Mouse (Mus musculus): ENCODE measurements around the gene Cog7. TPM values are rescaled to one million over a fixed set of nuclear protein-coding genes. Genes with fewer than 3 reads are reported as not detected.

The Cog7 gene
- polyA plus RNA-seq, 1 experiment from 2014 or later = 14.5 TPM

- Histone ChIP-seq H3K4me1 (replicated peaks; ENCODE audit: control insufficient read depth, insufficient read depth) (no peaks in the 10 kb centered on the region; the same call in 1 of the 2 replicates), H3K4me3 (ENCODE audit: low read depth, low read length) (no peak overlapping the region), H3K27me3 (ENCODE audit: control insufficient read depth, insufficient read depth, low read length) (no peaks in the 10 kb centered on the region), H3K27ac (replicated peaks) (no peak overlapping the region), H3K36me3 (ENCODE audit: control insufficient read depth, insufficient read depth, low read length) (no peaks in the 10 kb centered on the region), H3K4me2 (replicated peaks; ENCODE audit: low read depth) (peak overlapping the region; percentile 4), H3K9ac (ENCODE audit: low read length) (no peak overlapping the region), H3K9me3 (ENCODE audit: control insufficient read depth, low read length) (no peaks in the 10 kb centered on the region)
- TF ChIP-seq CTCF (IDR thresholded peaks at IDR 0.05; ENCODE audit: low read depth) = no peak
- no peak for TF ChIP-seq EP300 (optimal IDR thresholded peaks at IDR 0.05)
- WGBS = 32% methylated on average over 10 of the region's 10 CpGs
- ATAC-seq (ENCODE audit: low FRiP score, low TSS enrichment) (no peak; the same call in 1 of the 2 replicates), DNase-seq (ENCODE audit: low spot score) (peak; percentile 23)
Measured at GRCm38 (mm10) chr7:122015734-122016133, 34.2 kb upstream of the Cog7 start.

GRCm38 (mm10) chr7:122015105-122015504 lies 33.6 kb upstream of the Cog7 start:
- 17% methylated on average over 8 of the region's 8 CpGs for WGBS
- DNase-seq (ENCODE audit: low spot score) (peak; percentile 34), ATAC-seq (ENCODE audit: low FRiP score, low TSS enrichment) (no peak; the same call in 1 of the 2 replicates)
- Histone ChIP-seq H3K27ac (replicated peaks) (no peak overlapping the region), H3K36me3 (ENCODE audit: control insufficient read depth, insufficient read depth, low read length) (no peaks in the 10 kb centered on the region), H3K27me3 (ENCODE audit: control insufficient read depth, insufficient read depth, low read length) (no peaks in the 10 kb centered on the region), H3K4me3 (ENCODE audit: low read depth, low read length) (no peak overlapping the region), H3K9ac (ENCODE audit: low read length) (no peak overlapping the region), H3K4me2 (replicated peaks; ENCODE audit: low read depth) (no peak overlapping the region), H3K4me1 (replicated peaks; ENCODE audit: control insufficient read depth, insufficient read depth) (no peaks in the 10 kb centered on the region; the same call in 1 of the 2 replicates), H3K9me3 (ENCODE audit: control insufficient read depth, low read length) (no peaks in the 10 kb centered on the region)
- TF ChIP-seq CTCF (IDR thresholded peaks at IDR 0.05; ENCODE audit: low read depth) (peak; percentile 55), EP300 (optimal IDR thresholded peaks at IDR 0.05) (no peak)

GRCm38 (mm10) chr7:122012949-122013348 lies 31.4 kb upstream of the Cog7 start:
- Histone ChIP-seq H3K4me1 (replicated peaks; ENCODE audit: control insufficient read depth, insufficient read depth) (no peaks in the 10 kb centered on the region; the same call in 1 of the 2 replicates), H3K27ac (replicated peaks) (no peak overlapping the region), H3K9ac (ENCODE audit: low read length) (no peak overlapping the region), H3K4me3 (ENCODE audit: low read depth, low read length) (no peak overlapping the region), H3K27me3 (ENCODE audit: control insufficient read depth, insufficient read depth, low read length) (no peaks in the 10 kb centered on the region), H3K36me3 (ENCODE audit: control insufficient read depth, insufficient read depth, low read length) (no peaks in the 10 kb centered on the region; the same call in 1 of the 2 replicates), H3K4me2 (replicated peaks; ENCODE audit: low read depth) (no peak overlapping the region), H3K9me3 (ENCODE audit: control insufficient read depth, low read length) (no peaks in the 10 kb centered on the region)
- ATAC-seq (ENCODE audit: low FRiP score, low TSS enrichment) = 0 out of 2 replicates have a peak, but pooled peaks have one; percentile 17
- 66% methylated on average over 10 of the region's 10 CpGs for WGBS
- DNase-seq (ENCODE audit: low spot score) = no peak
- TF ChIP-seq CTCF (IDR thresholded peaks at IDR 0.05; ENCODE audit: low read depth) = no peak
- no peak for TF ChIP-seq EP300 (optimal IDR thresholded peaks at IDR 0.05)

- Histone ChIP-seq H3K4me1 (replicated peaks; ENCODE audit: control insufficient read depth, insufficient read depth) (no peaks in the 10 kb centered on the region; the same call in 1 of the 2 replicates), H3K4me3 (ENCODE audit: low read depth, low read length) (no peak overlapping the region), H3K27ac (replicated peaks) (no peak overlapping the region), H3K9me3 (ENCODE audit: control insufficient read depth, low read length) (no peaks in the 10 kb centered on the region), H3K27me3 (ENCODE audit: control insufficient read depth, insufficient read depth, low read length) (no peaks in the 10 kb centered on the region), H3K9ac (ENCODE audit: low read length) (no peak overlapping the region), H3K36me3 (ENCODE audit: control insufficient read depth, insufficient read depth, low read length) (no peaks in the 10 kb centered on the region; the same call in 1 of the 2 replicates), H3K4me2 (replicated peaks; ENCODE audit: low read depth) (no peak overlapping the region)
- ATAC-seq (ENCODE audit: low FRiP score, low TSS enrichment) = no peak
- DNase-seq (ENCODE audit: low spot score) = no peak
- no peak for TF ChIP-seq CTCF (IDR thresholded peaks at IDR 0.05; ENCODE audit: low read depth)
- TF ChIP-seq EP300 (optimal IDR thresholded peaks at IDR 0.05) = no peak
- 89% methylated on average over 4 of the region's 4 CpGs for WGBS
Measured at GRCm38 (mm10) chr7:122012370-122012769, 30.9 kb upstream of the Cog7 start.

GRCm38 (mm10) chr7:122000396-122000795 lies 18.9 kb upstream of the Cog7 start:
- Histone ChIP-seq H3K27ac (replicated peaks) (no peak overlapping the region), H3K27me3 (ENCODE audit: control insufficient read depth, insufficient read depth, low read length) (no peaks in the 10 kb centered on the region), H3K9me3 (ENCODE audit: control insufficient read depth, low read length) (no peaks in the 10 kb centered on the region), H3K4me2 (replicated peaks; ENCODE audit: low read depth) (no peak overlapping the region), H3K36me3 (ENCODE audit: control insufficient read depth, insufficient read depth, low read length) (peaks cover 28% of the 10 kb centered on the region), H3K9ac (ENCODE audit: low read length) (no peak overlapping the region), H3K4me1 (replicated peaks; ENCODE audit: control insufficient read depth, insufficient read depth) (no peaks in the 10 kb centered on the region), H3K4me3 (ENCODE audit: low read depth, low read length) (no peak overlapping the region)
- WGBS = 75% methylated on average over 8 of the region's 8 CpGs
- no peak for ATAC-seq (ENCODE audit: low FRiP score, low TSS enrichment)
- DNase-seq (ENCODE audit: low spot score) = no peak
- TF ChIP-seq CTCF (IDR thresholded peaks at IDR 0.05; ENCODE audit: low read depth) (no peak), EP300 (optimal IDR thresholded peaks at IDR 0.05) (no peak)

- no peak overlapping the region for H3K9ac ChIP-seq (ENCODE audit: low read length)
- no peak overlapping the region for H3K4me3 ChIP-seq (ENCODE audit: low read depth, low read length)
- H3K36me3 ChIP-seq (ENCODE audit: control insufficient read depth, insufficient read depth, low read length) = peaks cover 22% of the 10 kb centered on the region
- H3K4me1 ChIP-seq (replicated peaks; ENCODE audit: control insufficient read depth, insufficient read depth) = no peaks in the 10 kb centered on the region
- no peaks in the 10 kb centered on the region for H3K27me3 ChIP-seq (ENCODE audit: control insufficient read depth, insufficient read depth, low read length)
- no peak overlapping the region for H3K4me2 ChIP-seq (replicated peaks; ENCODE audit: low read depth)
- no peaks in the 10 kb centered on the region for H3K9me3 ChIP-seq (ENCODE audit: control insufficient read depth, low read length)
- TF ChIP-seq CTCF (IDR thresholded peaks at IDR 0.05; ENCODE audit: low read depth) = no peak
- no peak for TF ChIP-seq EP300 (optimal IDR thresholded peaks at IDR 0.05)
- DNase-seq (ENCODE audit: low spot score) = no peak
- 90% methylated on average over 5 of the region's 5 CpGs for WGBS
- no peak for ATAC-seq (ENCODE audit: low FRiP score, low TSS enrichment)
- H3K27ac ChIP-seq (replicated peaks) = no peak overlapping the region
Measured at GRCm38 (mm10) chr7:121995961-121996360, 14.4 kb upstream of the Cog7 start.

Measured in stomach, postnatal 0 days (tissue).